Mouse (Mus musculus) heart, adult 10 weeks (tissue): ENCODE data around the gene Uck2. TPM values are rescaled to one million over a fixed set of nuclear protein-coding genes. Genes with fewer than 3 reads are reported as not detected.

Experiments used
- polyA plus RNA-seq: library from polyadenylated mRNA; stranded (reverse); fragments of 350-450 nt; fragmentation: Illumina TruSeq; extraction: RNeasy Lipid Tissue Mini Kit (QIAGEN cat#74804); gene quantifications from one replicate; pipeline ENCODE4 v1.2.3, GENCODE M21; 2014; ENCODE audit warnings: low read depth, low replicate concordance

Gene Uck2
- polyA plus RNA-seq: 28.0 TPM

GRCm38 (mm10) chr1:167285320-167285355 is at the start of gene Uck2:
Gene Uck2, minus strand, starts transcription at chr1:167285320.

GRCm38 (mm10) chr1:167308261-167309054 is 23.3 kb upstream of the Uck2 start, which contains the start of gene Tmco1:
Gene Tmco1, plus strand, starts transcription at chr1:167308378.

Other genes with a start within 250 kb of the Uck2 start
- 132 TPM for gene Tmco1, start 23.1 kb upstream of the Uck2 start, polyA plus RNA-seq
- 36.5 TPM for gene Aldh9a1, start 64.7 kb upstream of the Uck2 start, polyA plus RNA-seq
- 379 TPM for gene Mgst3, start 108.5 kb upstream of the Uck2 start, polyA plus RNA-seq
- 2.2 TPM for gene Lrrc52, start 181.5 kb upstream of the Uck2 start, polyA plus RNA-seq